Mouse (Mus musculus) ES-Bruce4 (cell line): ENCODE measurements around the gene Gpc5. TPM values are rescaled to one million over a fixed set of nuclear protein-coding genes. Genes with fewer than 3 reads are reported as not detected.
A peak's percentile ranks its signal among the peaks of the same experiment; 100 is the strongest.

Experiments used
- H3K27ac ChIP-seq: 2 replicates; pipeline ENCODE4 v1.5.1; 2012; ENCODE audit warnings: low read length, inconsistent platforms; ENCODE audit not compliant: insufficient read depth
- H3K27me3 ChIP-seq: 2 replicates; pipeline ENCODE4 v1.6.1; 2012; ENCODE audit warnings: mild to moderate bottlenecking, low read length, inconsistent platforms; ENCODE audit not compliant: control insufficient read depth, poor library complexity, insufficient read depth, severe bottlenecking
- H3K36me3 ChIP-seq: 2 replicates; pipeline ENCODE4 v1.6.1; 2012; ENCODE audit warnings: inconsistent platforms, mild to moderate bottlenecking, low read length, moderate library complexity; ENCODE audit not compliant: control insufficient read depth, poor library complexity, insufficient read depth, severe bottlenecking
- H3K4me1 ChIP-seq: one replicate; pipeline ENCODE4 v1.8.1; 2011; ENCODE audit warnings: low read length; ENCODE audit not compliant: control insufficient read depth, insufficient read depth
- H3K4me3 ChIP-seq: 2 replicates; pipeline ENCODE4 v1.5.1; 2011; ENCODE audit warnings: low read depth, mild to moderate bottlenecking, low read length
- H3K9ac ChIP-seq: 2 replicates; pipeline ENCODE4 v1.6.1; 2012; ENCODE audit warnings: low read depth, mild to moderate bottlenecking, inconsistent platforms; ENCODE audit not compliant: poor library complexity, severe bottlenecking
- H3K9me3 ChIP-seq: replicated peaks from 2 replicates; pipeline ENCODE4 v1.6.1; 2012; ENCODE audit warnings: mild to moderate bottlenecking, low read length, inconsistent platforms; ENCODE audit not compliant: control insufficient read depth, poor library complexity, insufficient read depth, severe bottlenecking
- CTCF ChIP-seq: IDR thresholded peaks from one replicate; pipeline ENCODE4 v1.8.1; 2011; ENCODE audit warnings: low read depth, low read length
- EP300 ChIP-seq: IDR thresholded peaks from 2 replicates; pipeline ENCODE4 v1.6.1; 2011; ENCODE audit warnings: low read depth, low read length; ENCODE audit not compliant: insufficient read depth
- POLR2A ChIP-seq: IDR thresholded peaks from one replicate; pipeline ENCODE4 v1.8.1; 2011; ENCODE audit warnings: low read length; ENCODE audit not compliant: insufficient read depth
- polyA plus RNA-seq: library from polyadenylated mRNA; stranded (reverse); fragments of >200 nt; gene quantifications from 2 replicates; pipeline ENCODE4 v1.2.4, GENCODE M21; 2011; ENCODE audit warnings: low read depth; ENCODE audit not compliant: missing spikeins, insufficient read depth, insufficient read length

The Gpc5 gene
- polyA plus RNA-seq, result not detected in 2 replicates

DNA sequence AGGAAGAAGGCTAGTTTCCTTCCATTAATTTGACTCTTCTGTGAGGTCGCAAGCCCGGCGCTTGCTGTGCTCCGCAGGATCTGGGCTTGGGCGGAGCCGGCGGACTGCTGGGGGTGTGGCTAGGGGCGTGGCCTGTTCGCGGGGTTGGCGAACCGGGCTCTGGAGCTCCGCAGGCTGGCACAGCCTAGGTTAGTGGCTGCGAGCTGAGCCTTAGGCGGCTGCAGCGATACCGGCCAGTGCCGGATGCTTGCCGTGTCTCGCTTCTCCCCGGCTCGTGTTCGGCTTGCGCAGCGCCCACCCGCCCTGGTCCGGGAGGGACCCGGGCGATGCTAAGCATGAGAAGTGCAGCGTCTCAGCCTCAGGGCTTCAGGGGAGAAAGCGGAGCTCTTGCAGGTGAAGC is at the start of gene Gpc5:
TSS of gene Gpc5 (plus strand) at position 135 of the 400 bp plus-strand sequence.
- Histone ChIP-seq H3K36me3 (no peaks in the 10 kb centered on the region), H3K9me3 (no peaks in the 10 kb centered on the region), H3K9ac (peak within 1 kb of the TSS; percentile 19; the same call in 1 of the 2 replicates), H3K4me3 (peak within 1 kb of the TSS; percentile 69), H3K27ac (no peak within 1 kb of the TSS), H3K4me1 (no peaks in the 10 kb centered on the region), H3K27me3 (peaks cover 9% of the 10 kb centered on the region)
- TF ChIP-seq CTCF (no peak), EP300 (no peak), POLR2A (no peak)

- H3K9ac ChIP-seq, result peak overlapping the region; percentile 100
- no peaks in the 10 kb centered on the region for H3K4me1 ChIP-seq
- peaks cover 1% of the 10 kb centered on the region; the same call in 1 of the 2 replicates for H3K27me3 ChIP-seq
- peak overlapping the region; percentile 92 for H3K4me3 ChIP-seq
- peak overlapping the region; percentile 68 for H3K27ac ChIP-seq
- TF ChIP-seq POLR2A (no peak), CTCF (no peak), EP300 (no peak)
- H3K36me3 ChIP-seq, result peaks cover 49% of the 10 kb centered on the region
- no peaks in the 10 kb centered on the region for H3K9me3 ChIP-seq
Measured at GRCm38 (mm10) chr14:115042660-115043059, 49.4 kb upstream of the Gpc5 start.

GRCm38 (mm10) chr14:115044016-115044415 is 48.0 kb upstream of the Gpc5 start:
- no peaks in the 10 kb centered on the region for H3K4me1 ChIP-seq
- no peaks in the 10 kb centered on the region for H3K9me3 ChIP-seq
- H3K9ac ChIP-seq, result peak overlapping the region; percentile 100; the same call in 1 of the 2 replicates
- peaks cover 49% of the 10 kb centered on the region for H3K36me3 ChIP-seq
- no peaks in the 10 kb centered on the region; the same call in 1 of the 2 replicates for H3K27me3 ChIP-seq
- peak overlapping the region; percentile 54; the same call in 1 of the 2 replicates for H3K27ac ChIP-seq
- TF ChIP-seq POLR2A (no peak), CTCF (no peak), EP300 (no peak)
- no peak overlapping the region for H3K4me3 ChIP-seq

DNA sequence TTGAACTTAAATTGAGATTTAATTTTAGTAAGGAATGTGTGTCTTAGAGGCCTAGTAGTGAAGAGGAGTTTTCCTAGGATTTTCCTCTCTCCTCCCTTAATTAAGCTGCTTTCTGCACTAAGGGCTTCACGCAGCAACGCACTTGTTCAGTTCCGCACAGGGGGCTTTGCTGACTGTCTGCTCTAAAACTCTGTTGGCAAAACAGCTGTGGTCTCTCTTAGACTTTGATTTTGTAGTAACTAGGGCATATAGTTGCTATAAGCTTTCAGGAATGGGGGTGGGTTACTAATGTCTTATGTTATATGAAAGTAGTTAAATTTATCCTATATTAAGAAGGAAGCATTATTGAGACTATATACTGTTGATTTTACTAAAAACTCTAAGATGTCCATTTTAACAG is 46.3 kb upstream of the Gpc5 start:
- H3K4me1 ChIP-seq, result no peaks in the 10 kb centered on the region
- H3K27me3 ChIP-seq, result no peaks in the 10 kb centered on the region
- H3K27ac ChIP-seq, result no peak overlapping the region
- H3K4me3 ChIP-seq, result no peak overlapping the region
- H3K36me3 ChIP-seq, result peaks cover 49% of the 10 kb centered on the region
- TF ChIP-seq EP300, result no peak
- no peaks in the 10 kb centered on the region for H3K9me3 ChIP-seq
- H3K9ac ChIP-seq, result no peak overlapping the region

- no peaks in the 10 kb centered on the region for H3K9me3 ChIP-seq
- H3K36me3 ChIP-seq, result peaks cover 49% of the 10 kb centered on the region
- no peak overlapping the region for H3K4me3 ChIP-seq
- H3K27me3 ChIP-seq, result no peaks in the 10 kb centered on the region
- TF ChIP-seq CTCF (no peak), EP300 (no peak), POLR2A (no peak)
- H3K27ac ChIP-seq, result no peak overlapping the region
- no peaks in the 10 kb centered on the region for H3K4me1 ChIP-seq
- no peak overlapping the region for H3K9ac ChIP-seq
Measured at GRCm38 (mm10) chr14:115047316-115047715, 44.7 kb upstream of the Gpc5 start.

- no peak for TF ChIP-seq CTCF
- TF ChIP-seq EP300, result no peak
- no peak for TF ChIP-seq POLR2A
- Histone ChIP-seq H3K27me3 (no peaks in the 10 kb centered on the region), H3K4me1 (no peaks in the 10 kb centered on the region), H3K9ac (no peak overlapping the region), H3K4me3 (no peak overlapping the region), H3K9me3 (no peaks in the 10 kb centered on the region), H3K36me3 (peaks cover 43% of the 10 kb centered on the region), H3K27ac (no peak overlapping the region)
Measured at GRCm38 (mm10) chr14:115047990-115048862, 43.8 kb upstream of the Gpc5 start.
